Mouse (Mus musculus) lung, postnatal 0 days (tissue): ENCODE data around the gene Yap1. TPM values are rescaled to one million over a fixed set of nuclear protein-coding genes. Genes with fewer than 3 reads are reported as not detected.

Experiments
- ATAC-seq: fragments of 200-750 bp; cut with Nextera tagmentation; 2 replicates; pipeline ENCODE4 v1.8.0; 2017; ENCODE audit warnings: moderate library complexity
- DNase-seq: peaks from one replicate; pipeline ENCODE4 v3.0.0-alpha.2; 2016; ENCODE audit warnings: low spot score
- H3K27ac ChIP-seq: fragments of 300-500 bp; sonication (generic); 2 replicates; pipeline ENCODE4 v1.5.1; 2014; ENCODE audit warnings: antibody characterized with exemption, mild to moderate bottlenecking, low read length, mixed read lengths
- H3K27me3 ChIP-seq: fragments of 300-500 bp; sonication (generic); replicated peaks from 2 replicates; pipeline ENCODE4 v1.6.1; 2014; ENCODE audit warnings: low read length, mixed read lengths; ENCODE audit not compliant: insufficient read depth
- H3K36me3 ChIP-seq: fragments of 300-500 bp; sonication (generic); 2 replicates; pipeline ENCODE4 v1.6.1; 2014; ENCODE audit warnings: low read length, mixed read lengths; ENCODE audit not compliant: insufficient read depth
- H3K4me1 ChIP-seq: fragments of 300-500 bp; sonication (generic); 2 replicates; pipeline ENCODE4 v1.6.1; 2014; ENCODE audit warnings: antibody characterized with exemption, low read depth, low read length, mixed read lengths; ENCODE audit not compliant: insufficient read depth
- H3K4me2 ChIP-seq: fragments of 300-500 bp; sonication (generic); replicated peaks from 2 replicates; pipeline ENCODE4 v1.6.1; 2014; ENCODE audit warnings: low read depth, mild to moderate bottlenecking, low read length, moderate library complexity, mixed read lengths
- H3K4me3 ChIP-seq: fragments of 300-500 bp; sonication (generic); 2 replicates; pipeline ENCODE4 v1.5.1; 2014; ENCODE audit warnings: low read depth, low read length
- H3K9ac ChIP-seq: fragments of 300-500 bp; sonication (generic); replicated peaks from 2 replicates; pipeline ENCODE4 v1.6.1; 2014; ENCODE audit warnings: low read depth, mild to moderate bottlenecking
- H3K9me3 ChIP-seq: fragments of 300-500 bp; sonication (generic); 2 replicates; pipeline ENCODE4 v1.6.1; 2016; ENCODE audit warnings: low read length, mixed read lengths
- CTCF ChIP-seq: IDR thresholded peaks from 2 replicates; pipeline ENCODE4 v1.5.1; 2016; ENCODE audit warnings: antibody characterized with exemption, mild to moderate bottlenecking
- EP300 ChIP-seq: IDR thresholded peaks from 2 replicates; pipeline ENCODE4 v1.6.1; 2016; ENCODE audit warnings: antibody characterized with exemption, mild to moderate bottlenecking, control low read depth
- WGBS: fragments of 180-500 bp; shearing (Covaris S2); extraction: QIAGEN DNeasy Blood & Tissue Kit; methylation state at CpG from one replicate; pipeline ENCODE4 v1.1.7; 2014; 5-methylcytosine and 5-hydroxymethylcytosine counted together
- polyA plus RNA-seq: library from polyadenylated mRNA; unstranded; fragments of >200 nt; fragmentation: Nextera tagmentation; extraction: Ambion mirVana; gene quantifications from 2 replicates; pipeline ENCODE4 v1.2.1, GENCODE M21; 2015

The Yap1 gene
- polyA plus RNA-seq, 1 experiment from 2014 or later = 17.0 TPM

- Histone ChIP-seq H3K9me3 (no peaks in the 10 kb centered on the region), H3K36me3 (no peaks in the 10 kb centered on the region), H3K27ac (no peak overlapping the region), H3K4me2 (no peak overlapping the region), H3K4me3 (no peak overlapping the region), H3K4me1 (no peaks in the 10 kb centered on the region), H3K9ac (no peak overlapping the region), H3K27me3 (no peaks in the 10 kb centered on the region)
- no peak for TF ChIP-seq EP300
- TF ChIP-seq CTCF = no peak
- ATAC-seq (no peak), DNase-seq (no peak)
- WGBS = 85% methylated on average over 1 of the region's 1 CpGs
Observed at GRCm38 (mm10) chr9:7882304-7882865, 122.0 kb downstream of the Yap1 start.

Other genes with a start within 250 kb of the Yap1 start
- gene Tmem123, start 240.6 kb downstream of the Yap1 start, polyA plus RNA-seq = 99.5 and 112 TPM in 2 replicates
- 23.6 and 28.6 TPM in 2 replicates for gene Birc2, start 167.5 kb downstream of the Yap1 start, polyA plus RNA-seq
- 23.2 and 31.4 TPM in 2 replicates for gene Birc3, start 131.4 kb downstream of the Yap1 start, polyA plus RNA-seq
- gene Cfap300, start 38.2 kb upstream of the Yap1 start, polyA plus RNA-seq = 5.1 and 6.5 TPM in 2 replicates
- 2.5 and 3.5 TPM in 2 replicates for gene Cep126, start 129.7 kb upstream of the Yap1 start, polyA plus RNA-seq